Mouse (Mus musculus): ENCODE data around the gene Josd2.
A peak's percentile ranks its signal among the peaks of the same experiment; 100 is the strongest.

Gene Josd2

GRCm38 (mm10) chr7:44467811-44468411 is at the start of gene Josd2:
Gene Josd2, plus strand, starts transcription at chr7:44467980.
- peak; percentile 98 to 99 for DNase-seq (ENCODE audit: low spot score in 2 of 2)

GRCm38 (mm10) chr7:44427666-44428065 is 40.1 kb upstream of the Josd2 start:
- DNase-seq (ENCODE audit: low spot score in 2 of 2) = peak; percentile 42 to 53

- peak; percentile 82 to 89 for DNase-seq (ENCODE audit: low spot score in 2 of 2)
These were observed 39.4 kb upstream of the Josd2 start for GRCm38 (mm10) chr7:44428171-44428950.

GRCm38 (mm10) chr7:44428968-44429521 is 38.7 kb upstream of the Josd2 start, which contains the start of gene Lrrc4b:
Gene Lrrc4b, plus strand, starts transcription at chr7:44429018.
- peak; percentile 93 to 94 for DNase-seq (ENCODE audit: low spot score in 2 of 2)

- peak; percentile 82 for DNase-seq (ENCODE audit: low spot score in 2 of 2)
These were observed 38.0 kb upstream of the Josd2 start for GRCm38 (mm10) chr7:44429534-44430488.

GRCm38 (mm10) chr7:44432550-44432949 is 35.2 kb upstream of the Josd2 start:
- DNase-seq (ENCODE audit: low spot score in 2 of 2) = no peak

- DNase-seq (ENCODE audit: low spot score in 2 of 2) = peak; percentile 53 to 72
These were observed 34.4 kb upstream of the Josd2 start for GRCm38 (mm10) chr7:44433371-44433770.

GRCm38 (mm10) chr7:44434089-44434488 is 33.7 kb upstream of the Josd2 start:
- DNase-seq (ENCODE audit: low spot score in 2 of 2) = no peak

GRCm38 (mm10) chr7:44435796-44436195 is 32.0 kb upstream of the Josd2 start:
- no peak for DNase-seq (ENCODE audit: low spot score in 2 of 2)

GRCm38 (mm10) chr7:44436267-44436666 is 31.5 kb upstream of the Josd2 start:
- no peak for DNase-seq (ENCODE audit: low spot score in 2 of 2)

GRCm38 (mm10) chr7:44437188-44437587 is 30.6 kb upstream of the Josd2 start:
- DNase-seq (ENCODE audit: low spot score in 2 of 2) = no peak

- DNase-seq (ENCODE audit: low spot score in 2 of 2) = no peak
These were observed 29.8 kb upstream of the Josd2 start for GRCm38 (mm10) chr7:44437933-44438332.

- no peak for DNase-seq (ENCODE audit: low spot score in 2 of 2)
These were observed 28.1 kb upstream of the Josd2 start for GRCm38 (mm10) chr7:44439696-44440095.

GRCm38 (mm10) chr7:44440479-44440878 is 27.3 kb upstream of the Josd2 start:
- no peak for DNase-seq (ENCODE audit: low spot score in 2 of 2)

- no peak for DNase-seq (ENCODE audit: low spot score in 2 of 2)
These were observed 26.6 kb upstream of the Josd2 start for GRCm38 (mm10) chr7:44441180-44441579.

GRCm38 (mm10) chr7:44441648-44442109 is 26.1 kb upstream of the Josd2 start:
- peak; percentile 84 to 90 for DNase-seq (ENCODE audit: low spot score in 2 of 2)

GRCm38 (mm10) chr7:44442407-44442821 is 25.4 kb upstream of the Josd2 start:
- DNase-seq (ENCODE audit: low spot score in 2 of 2) = peak; percentile 72 to 81

GRCm38 (mm10) chr7:44443268-44444173 is 24.3 kb upstream of the Josd2 start:
- peak; percentile 67 to 77 for DNase-seq (ENCODE audit: low spot score in 2 of 2)

- DNase-seq (ENCODE audit: low spot score in 2 of 2) = peak in 1 of 2 experiments; percentile 58
These were observed 22.8 kb upstream of the Josd2 start for GRCm38 (mm10) chr7:44444886-44445527.

- peak in 1 of 2 experiments; percentile 41 for DNase-seq (ENCODE audit: low spot score in 2 of 2)
These were observed 22.3 kb upstream of the Josd2 start for GRCm38 (mm10) chr7:44445528-44445923.
